Comparison of ENCODE assay signal across 17 mouse cellular contexts in the genomic region with DNA sequence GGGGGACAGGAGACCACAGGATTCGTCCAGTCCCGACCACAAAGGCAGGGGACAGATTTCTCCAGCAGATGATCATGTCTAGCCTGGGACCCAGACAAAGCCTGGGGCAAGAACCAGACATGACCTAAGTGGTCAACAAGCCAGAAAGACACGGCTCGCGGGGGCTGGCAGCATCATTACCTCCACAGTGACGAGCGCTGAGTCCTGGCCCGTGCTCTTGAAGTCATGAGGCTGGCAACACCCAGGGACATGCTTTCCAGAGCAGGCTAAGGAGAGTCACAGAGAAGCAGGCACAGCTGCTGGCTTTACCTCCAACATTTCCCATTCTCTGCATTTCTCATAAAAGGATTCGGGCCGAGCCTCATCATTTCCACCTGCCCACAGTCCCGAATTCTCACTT. TPM values are rescaled to one million over a fixed set of nuclear protein-coding genes. Genes with fewer than 3 reads are reported as not detected.
DNase-seq lines count a peak whose midpoint lies in the region; ATAC-seq and TF ChIP-seq lines count a peak whose summit lies in the region.
"Had no signal": no experiment of that assay in that cellular context is flagged by ENCODE, and none has a peak within 500 bp of the region (broad histone marks: within the 10 kb centered on the region; RNA-seq: fewer than 3 reads in every experiment).

No protein-coding gene starts in this region.

- H3K27me3 ChIP-seq in heart, adult 2 months (ENCODE audit: control insufficient read depth, insufficient read depth, low read length), result no peaks in the 10 kb centered on the region
- H3K27me3 ChIP-seq in heart, postnatal 0 days (ENCODE audit: control insufficient read depth, insufficient read depth, low read length), result no peaks in the 10 kb centered on the region
- no peaks in the 10 kb centered on the region for H3K27me3 ChIP-seq in midbrain, embryonic 14.5 days (ENCODE audit: control insufficient read depth, insufficient read depth, low read length)
- H3K27me3 ChIP-seq in midbrain, embryonic 15.5 days (replicated peaks), result no peaks in the 10 kb centered on the region
- H3K27me3 ChIP-seq: embryonic facial prominence, embryonic 13.5 days; limb, embryonic 13.5 days; liver, embryonic 15.5 days; neural tube, embryonic 12.5 days had no signal

- no peak overlapping the region for H3K4me3 ChIP-seq in layer of hippocampus, adult 2 months
- no peak overlapping the region for H3K4me3 ChIP-seq in brown adipose tissue, adult 24 weeks (ENCODE audit: insufficient read depth, low read depth, low read length)
- H3K4me3 ChIP-seq in heart, adult 2 months, result no peak overlapping the region
- H3K4me3 ChIP-seq in heart, postnatal 0 days (ENCODE audit: low read depth, low read length), result no peak overlapping the region
- no peak overlapping the region for H3K4me3 ChIP-seq in midbrain, embryonic 14.5 days (replicated peaks; ENCODE audit: low read depth, low read length)
- no peak overlapping the region for H3K4me3 ChIP-seq in midbrain, embryonic 15.5 days
- H3K4me3 ChIP-seq: embryonic facial prominence, embryonic 13.5 days; forebrain, embryonic 10.5 days; left cerebral cortex, adult 2 months; limb, embryonic 13.5 days; liver, embryonic 15.5 days; neural tube, embryonic 12.5 days had no signal

- no peaks in the 10 kb centered on the region for H3K36me3 ChIP-seq in heart, adult 2 months (ENCODE audit: control insufficient read depth, insufficient read depth, low read length)
- H3K36me3 ChIP-seq in heart, postnatal 0 days (replicated peaks; ENCODE audit: control insufficient read depth, insufficient read depth, low read length), result peaks cover 21% of the 10 kb centered on the region
- peaks cover 13% of the 10 kb centered on the region for H3K36me3 ChIP-seq in midbrain, embryonic 14.5 days (ENCODE audit: control insufficient read depth, insufficient read depth, low read length)
- H3K36me3 ChIP-seq in midbrain, embryonic 15.5 days (replicated peaks), result peaks cover under 1% of the 10 kb centered on the region; the same call in 1 of the 2 replicates

- peaks cover 15% of the 10 kb centered on the region for H3K4me1 ChIP-seq in brown adipose tissue, adult 24 weeks (ENCODE audit: control insufficient read depth, insufficient read depth, insufficient read length, low read length)
- H3K4me1 ChIP-seq in heart, adult 2 months (ENCODE audit: control insufficient read depth, insufficient read depth, low read length), result peaks cover 11% of the 10 kb centered on the region
- peaks cover 36% of the 10 kb centered on the region for H3K4me1 ChIP-seq in heart, postnatal 0 days (ENCODE audit: control insufficient read depth, insufficient read depth)
- H3K4me1 ChIP-seq in midbrain, embryonic 14.5 days (ENCODE audit: control insufficient read depth, insufficient read depth, low read length), result no peaks in the 10 kb centered on the region
- H3K4me1 ChIP-seq in midbrain, embryonic 15.5 days, result no peaks in the 10 kb centered on the region
- H3K4me1 ChIP-seq: neural tube, embryonic 12.5 days had no signal

- TF ChIP-seq CTCF in layer of hippocampus, adult 2 months (conservative IDR thresholded peaks at IDR 0.05), result no peak
- no peak for TF ChIP-seq CTCF in heart, adult 2 months (IDR thresholded peaks at IDR 0.05)
- TF ChIP-seq CTCF in heart, postnatal 0 days (IDR thresholded peaks at IDR 0.05; ENCODE audit: low read depth), result no peak

- TF ChIP-seq EP300 in heart, adult 2 months (IDR thresholded peaks at IDR 0.05; ENCODE audit: insufficient read depth, low read depth, low read length), result 0 out of 2 replicates have a peak, but pooled peaks have one; percentile 9
- TF ChIP-seq EP300 in heart, postnatal 0 days (IDR thresholded peaks at IDR 0.05; ENCODE audit: low read depth), result no peak

- no peak overlapping the region for H3K4me2 ChIP-seq in heart, postnatal 0 days (ENCODE audit: low read depth, low read length)
- no peak overlapping the region for H3K4me2 ChIP-seq in midbrain, embryonic 14.5 days (ENCODE audit: low read length)
- no peak overlapping the region for H3K4me2 ChIP-seq in midbrain, embryonic 15.5 days
- H3K4me2 ChIP-seq: embryonic facial prominence, embryonic 13.5 days; limb, embryonic 13.5 days; liver, embryonic 15.5 days; neural tube, embryonic 12.5 days had no signal

- intact Hi-C loops in heart, adult 2 months (cut with DNase I), result no loop called here

- H3K79me2 ChIP-seq in heart, adult 2 months (replicated peaks; ENCODE audit: control insufficient read depth, insufficient read depth, low read length), result no peaks in the 10 kb centered on the region

- peak; percentile 28 for ATAC-seq in heart, postnatal 0 days (ENCODE audit: insufficient read depth, low read depth)
- ATAC-seq in midbrain, embryonic 14.5 days (ENCODE audit: low FRiP score, low TSS enrichment), result no peak
- no peak for ATAC-seq in midbrain, embryonic 15.5 days (replicated peaks)
- ATAC-seq: hindbrain, postnatal 0 days had no signal

- whole genome bisulfite sequencing in heart, adult 2 months, result 57% methylated on average over 11 of the region's 11 CpGs
- WGBS in heart, postnatal 0 days, result 46% methylated on average over 11 of the region's 11 CpGs
- 83% methylated on average over 11 of the region's 11 CpGs for WGBS in midbrain, embryonic 14.5 days
- WGBS in midbrain, embryonic 15.5 days, result 90% methylated on average over 11 of the region's 11 CpGs

- H3K27ac ChIP-seq in layer of hippocampus, adult 2 months, result peak overlapping the region; percentile 59; the same call in 1 of the 2 replicates
- 0 out of 2 replicates have a peak overlapping the region, but pooled peaks have one; percentile 13 for H3K27ac ChIP-seq in brown adipose tissue, adult 24 weeks (replicated peaks; ENCODE audit: low read depth, low read length)
- H3K27ac ChIP-seq in heart, adult 2 months, result peak overlapping the region; percentile 53
- H3K27ac ChIP-seq in heart, postnatal 0 days (ENCODE audit: low read depth), result 0 out of 2 replicates have a peak overlapping the region, but pooled peaks have one; percentile 32
- H3K27ac ChIP-seq in midbrain, embryonic 14.5 days (replicated peaks; ENCODE audit: low read depth, low read length), result no peak overlapping the region
- no peak overlapping the region for H3K27ac ChIP-seq in midbrain, embryonic 15.5 days
- H3K27ac ChIP-seq: embryonic facial prominence, embryonic 13.5 days; hindbrain, postnatal 0 days; left cerebral cortex, adult 2 months; limb, embryonic 13.5 days; liver, embryonic 15.5 days; neural tube, embryonic 12.5 days had no signal

- H3K9ac ChIP-seq in heart, adult 2 months (ENCODE audit: low read depth, low read length), result no peak overlapping the region
- no peak overlapping the region for H3K9ac ChIP-seq in heart, postnatal 0 days (replicated peaks; ENCODE audit: low read depth, low read length)
- no peak overlapping the region for H3K9ac ChIP-seq in midbrain, embryonic 14.5 days (replicated peaks; ENCODE audit: low read length)
- H3K9ac ChIP-seq in midbrain, embryonic 15.5 days, result no peak overlapping the region
- H3K9ac ChIP-seq: limb, embryonic 13.5 days; liver, embryonic 15.5 days; neural tube, embryonic 12.5 days had no signal

- no peak for TF ChIP-seq POLR2A in heart, adult 2 months (IDR thresholded peaks at IDR 0.05; ENCODE audit: insufficient read depth, low read depth, low read length)

- no peak for DNase-seq in layer of hippocampus, adult 2 months (ENCODE audit: low spot score in 2 of 2)
- no peak for DNase-seq in layer of hippocampus, adult 8-10 months (ENCODE audit: low spot score in 2 of 2)
- peak; percentile 45 to 67 for DNase-seq in heart, adult 2 months
- no peak for DNase-seq in heart, postnatal 0 days (ENCODE audit: low spot score)
- DNase-seq in midbrain, embryonic 14.5 days, result no peak
- DNase-seq: B cell, adult 2 months; kidney, adult 9 months; thymus, postnatal 14 days had no signal

- no peaks in the 10 kb centered on the region for H3K9me3 ChIP-seq in heart, postnatal 0 days (replicated peaks; ENCODE audit: control insufficient read depth, low read length)
- no peaks in the 10 kb centered on the region for H3K9me3 ChIP-seq in midbrain, embryonic 14.5 days (ENCODE audit: control insufficient read depth, low read length)
- no peaks in the 10 kb centered on the region for H3K9me3 ChIP-seq in midbrain, embryonic 15.5 days
- H3K9me3 ChIP-seq: embryonic facial prominence, embryonic 13.5 days; forebrain, embryonic 10.5 days; limb, embryonic 13.5 days; liver, embryonic 15.5 days; neural tube, embryonic 12.5 days had no signal

RNA-seq across cellular contexts. Expression of a gene that starts 22.8 kb away (rescaled TPM):
- total RNA-seq in layer of hippocampus, adult 2 months (2021), result 10 to 100 TPM; 78.7 to 82.9 TPM
- 10 to 100 TPM; 72.1 to 84.8 (median 73.6) TPM for total RNA-seq in layer of hippocampus, adult 8-10 months (2022)
- polyA plus RNA-seq in brown adipose tissue, adult 24 weeks (2012; ENCODE audit: insufficient read depth, insufficient read length, missing spikeins), result 44.5 and 47.0 TPM in 2 replicates
- total RNA-seq in heart, adult 2 months (2021), result 10 to 100 TPM; 59.8 to 70.1 TPM
- polyA plus RNA-seq in heart, adult 2 months (2012; rRNA removed), result 49.8 and 71.9 TPM in 2 replicates
- total RNA-seq in heart, postnatal 0 days (2014; rRNA removed; ENCODE audit: low replicate concordance), result 107 and 134 TPM in 2 replicates
- 106 and 119 TPM in 2 replicates for polyA plus RNA-seq in heart, postnatal 0 days (2015; fragmentation: Nextera tagmentation; extraction: Ambion mirVana)
- polyA plus RNA-seq in midbrain, embryonic 14.5 days (2014; fragmentation: Nextera tagmentation; extraction: Ambion mirVana), result 135 and 136 TPM in 2 replicates
- polyA plus RNA-seq in midbrain, embryonic 15.5 days (2015; fragmentation: Nextera tagmentation; extraction: Ambion mirVana), result 124 and 125 TPM in 2 replicates

Comparison
In these comparisons a context has a peak if more than half of its experiments do, and no peak if none do; other contexts are left out.
1. DNase-seq: peak in heart, adult 2 months (2 of 2); none in layer of hippocampus, adult 2 months (0 of 2), layer of hippocampus, adult 8-10 months (0 of 2), heart, postnatal 0 days (single experiment) and midbrain, embryonic 14.5 days (single experiment).
2. H3K27ac ChIP-seq: peak in layer of hippocampus, adult 2 months (single experiment), brown adipose tissue, adult 24 weeks (single experiment), heart, adult 2 months (single experiment) and heart, postnatal 0 days (single experiment); none in midbrain, embryonic 14.5 days (single experiment) and midbrain, embryonic 15.5 days (single experiment).